Mouse (Mus musculus) C2C12 (cell line): Measurements from ENCODE around the gene Syne2. TPM values are rescaled to one million over a fixed set of nuclear protein-coding genes. Genes with fewer than 3 reads are reported as not detected.
A peak's percentile ranks its signal among the peaks of the same experiment; 100 is the strongest.

Experiments used
- H3K27me3 ChIP-seq: one replicate; pipeline ENCODE4 v1.6.1; 2011; ENCODE audit not compliant: control insufficient read depth, insufficient read depth, insufficient read length
- H3K36me3 ChIP-seq: one replicate; pipeline ENCODE4 v1.6.1; 2011; ENCODE audit not compliant: control insufficient read depth, insufficient read depth
- H3K4me3 ChIP-seq: one replicate; pipeline ENCODE4 v1.5.1; 2011; ENCODE audit warnings: mild to moderate bottlenecking, control low read depth; ENCODE audit not compliant: poor library complexity, insufficient read depth, severe bottlenecking
- H3K79me2 ChIP-seq: one replicate; pipeline ENCODE4 v1.6.1; 2011; ENCODE audit not compliant: control insufficient read depth, insufficient read depth
- H3K79me3 ChIP-seq: one replicate; pipeline ENCODE4 v1.6.1; 2011; ENCODE audit warnings: low read depth, control low read depth
- H3ac ChIP-seq: one replicate; pipeline ENCODE3; 2011; ENCODE audit warnings: low read depth; ENCODE audit not compliant: control insufficient read depth, insufficient read length
- CEBPB ChIP-seq: IDR thresholded peaks from one replicate; pipeline ENCODE4 v1.6.1; 2011; ENCODE audit warnings: low read depth, mild to moderate bottlenecking, control low read depth, moderate library complexity
- CTCF ChIP-seq: IDR thresholded peaks from one replicate; pipeline ENCODE4 v1.5.1; 2011; ENCODE audit not compliant: control insufficient read depth, insufficient read depth, insufficient read length
- FOSL1 ChIP-seq: IDR thresholded peaks from one replicate; pipeline ENCODE4 v1.8.0; 2011; ENCODE audit warnings: mild to moderate bottlenecking, low read length; ENCODE audit not compliant: poor library complexity, insufficient read depth, severe bottlenecking
- MAX ChIP-seq: IDR thresholded peaks from one replicate; pipeline ENCODE4 v1.6.1; 2011; ENCODE audit warnings: mild to moderate bottlenecking, control low read depth
- MYOD1 ChIP-seq: IDR thresholded peaks from one replicate; pipeline ENCODE4 v1.6.1; 2011; ENCODE audit warnings: low read depth; ENCODE audit not compliant: control insufficient read depth, insufficient read length
- MYOG ChIP-seq: IDR thresholded peaks from one replicate; pipeline ENCODE4 v1.6.1; 2011; ENCODE audit not compliant: control insufficient read depth, insufficient read length; ENCODE audit errors: extremely low read depth
- USF1 ChIP-seq: IDR thresholded peaks from one replicate; pipeline ENCODE4 v1.6.1; 2011; ENCODE audit warnings: low read depth, mild to moderate bottlenecking, control low read depth, moderate library complexity
- polyA plus RNA-seq: library from polyadenylated mRNA; unstranded; fragments of >200 nt; fragmentation: generic; extraction: Trizol; gene quantifications from one replicate; pipeline ENCODE4 v1.2.1, GENCODE M21; 2012; ENCODE audit warnings: missing spikeins

The Syne2 gene
- polyA plus RNA-seq, 1 experiment = 5.3 TPM

- Histone ChIP-seq H3K4me3 (no peak overlapping the region), H3K36me3 (no peaks in the 10 kb centered on the region), H3K79me3 (no peaks in the 10 kb centered on the region), H3ac (no peak overlapping the region), H3K79me2 (no peaks in the 10 kb centered on the region), H3K27me3 (no peaks in the 10 kb centered on the region)
- TF ChIP-seq MAX = no peak
- TF ChIP-seq CTCF = peak; percentile 35
Measured at GRCm38 (mm10) chr12:75951328-75951727, 133.4 kb downstream of the Syne2 start.

- no peak overlapping the region for H3ac ChIP-seq
- no peak overlapping the region for H3K4me3 ChIP-seq
- no peak for TF ChIP-seq MYOD1
- TF ChIP-seq MAX = no peak
- no peaks in the 10 kb centered on the region for H3K36me3 ChIP-seq
- H3K27me3 ChIP-seq = no peaks in the 10 kb centered on the region
- no peaks in the 10 kb centered on the region for H3K79me2 ChIP-seq
- no peaks in the 10 kb centered on the region for H3K79me3 ChIP-seq
Measured at GRCm38 (mm10) chr12:75952011-75952410, 134.1 kb downstream of the Syne2 start.

DNA sequence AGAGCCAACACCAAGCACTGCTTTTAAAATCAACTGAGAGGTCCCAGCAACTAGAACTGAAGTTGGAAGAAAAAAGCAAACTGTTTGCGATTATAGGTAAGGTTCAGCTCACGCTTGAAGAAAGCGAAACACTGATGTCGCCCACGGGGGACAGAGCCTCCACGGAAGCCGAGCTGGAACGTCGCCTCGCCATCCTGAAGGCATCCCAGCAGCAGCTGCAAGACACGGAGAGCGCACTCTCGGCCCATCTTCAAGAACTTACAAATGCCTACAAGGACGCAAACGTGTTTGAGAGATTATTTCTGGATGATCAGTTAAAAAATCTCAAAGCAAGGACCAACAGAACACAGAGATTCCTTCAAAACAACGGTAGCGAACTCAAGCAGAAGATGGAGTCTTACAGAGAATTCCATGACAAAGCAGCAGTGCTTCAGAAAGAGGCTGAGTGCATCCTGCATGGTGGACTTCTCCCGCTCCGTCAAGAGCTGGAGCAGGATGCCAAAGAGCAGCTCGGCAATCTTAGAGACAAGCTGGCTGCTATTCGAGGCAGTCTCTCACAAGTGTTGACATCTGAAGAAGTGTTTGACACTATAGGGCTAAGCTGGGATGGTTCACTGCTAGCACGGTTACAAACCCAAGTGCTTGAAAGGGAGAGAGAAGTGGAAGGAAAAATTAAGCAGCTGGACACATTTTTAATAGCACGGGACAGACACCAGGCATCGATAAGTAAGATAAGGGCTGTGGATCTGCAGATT lies 148.7 kb downstream of the Syne2 start:
- H3K27me3 ChIP-seq = no peaks in the 10 kb centered on the region

DNA sequence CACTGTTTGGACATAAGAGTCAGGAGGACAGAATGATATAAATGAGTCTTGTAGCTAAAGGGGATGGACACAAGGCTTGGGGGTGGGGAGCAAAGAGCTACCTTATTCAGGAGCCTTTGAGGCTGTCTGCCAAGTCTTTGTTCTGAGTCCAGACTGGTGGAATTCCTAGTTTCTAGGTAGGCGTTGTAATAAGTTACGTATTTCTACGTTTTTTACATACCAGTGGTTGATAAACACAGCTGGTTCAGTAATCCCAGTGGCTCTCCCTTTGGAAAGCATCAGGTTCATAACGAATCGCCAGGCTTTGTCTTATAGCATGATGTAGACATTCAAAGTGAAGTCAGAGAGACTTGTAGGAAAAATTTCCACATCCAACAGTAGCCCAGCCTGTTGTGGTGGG lies 161.1 kb downstream of the Syne2 start:
- H3K36me3 ChIP-seq = no peaks in the 10 kb centered on the region

More for the DNA sequence above, 148.7 kb downstream of the Syne2 start:
- Histone ChIP-seq H3ac (no peak overlapping the region), H3K4me3 (no peak overlapping the region), H3K79me3 (no peaks in the 10 kb centered on the region), H3K79me2 (no peaks in the 10 kb centered on the region), H3K36me3 (peaks cover 17% of the 10 kb centered on the region)
- TF ChIP-seq FOSL1 (no peak), USF1 (no peak), MYOG (no peak), MYOD1 (no peak), CEBPB (no peak)

GRCm38 (mm10) chr12:75983336-75983735 lies 165.4 kb downstream of the Syne2 start:
- H3K79me2 ChIP-seq = no peaks in the 10 kb centered on the region
- H3K79me3 ChIP-seq = no peaks in the 10 kb centered on the region
- no peak overlapping the region for H3K4me3 ChIP-seq
- no peaks in the 10 kb centered on the region for H3K27me3 ChIP-seq
- H3K36me3 ChIP-seq = no peaks in the 10 kb centered on the region
- no peak overlapping the region for H3ac ChIP-seq
- TF ChIP-seq MYOD1 (no peak), FOSL1 (no peak), CTCF (no peak)

More for the DNA sequence above, 161.1 kb downstream of the Syne2 start:
- no peaks in the 10 kb centered on the region for H3K79me2 ChIP-seq
- TF ChIP-seq FOSL1 (no peak), CEBPB (no peak), USF1 (no peak), MAX (no peak), MYOD1 (no peak), CTCF (no peak), MYOG (no peak)
- no peak overlapping the region for H3K4me3 ChIP-seq
- no peak overlapping the region for H3ac ChIP-seq
- H3K79me3 ChIP-seq = no peaks in the 10 kb centered on the region
- H3K27me3 ChIP-seq = no peaks in the 10 kb centered on the region

DNA sequence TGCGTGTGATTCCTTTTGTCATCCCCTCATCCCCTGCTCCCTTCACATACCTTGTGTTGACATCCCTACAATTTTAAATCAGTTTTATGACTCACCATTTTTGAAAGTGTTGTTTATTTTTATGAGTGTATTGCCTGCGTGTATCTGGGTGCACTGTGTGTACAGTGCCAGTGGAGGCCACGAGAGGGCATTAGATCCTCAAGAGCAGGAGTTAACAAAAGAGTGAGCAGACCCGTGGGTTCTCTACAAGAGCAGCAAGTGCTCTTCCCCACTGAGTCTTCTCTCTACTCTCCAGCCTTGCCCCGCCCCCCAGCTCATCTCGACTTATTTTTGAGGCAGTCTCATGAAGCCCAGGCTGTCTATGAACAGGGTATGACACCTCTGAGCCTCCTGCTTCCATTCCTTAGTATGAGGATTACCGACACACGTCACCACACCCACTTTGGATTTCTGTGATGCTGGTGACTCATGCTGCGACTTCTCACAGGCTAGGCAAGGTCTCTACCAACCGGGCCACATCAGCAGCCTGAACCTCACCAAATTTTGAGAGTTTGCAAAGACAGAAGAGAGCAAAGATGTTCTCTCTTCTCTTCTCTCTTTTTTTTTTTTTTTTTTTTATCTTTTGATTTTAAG lies 174.4 kb downstream of the Syne2 start:
- peaks cover 13% of the 10 kb centered on the region for H3K36me3 ChIP-seq

More for the DNA sequence above, 174.4 kb downstream of the Syne2 start:
- Histone ChIP-seq H3K79me2 (no peaks in the 10 kb centered on the region), H3K4me3 (no peak overlapping the region), H3ac (no peak overlapping the region), H3K27me3 (no peaks in the 10 kb centered on the region), H3K79me3 (no peaks in the 10 kb centered on the region)
- TF ChIP-seq FOSL1 (no peak), MYOD1 (no peak), CEBPB (no peak), MAX (no peak), USF1 (no peak)
